Mouse (Mus musculus): ENCODE results near the gene Tmcc1. TPM values are rescaled to one million over a fixed set of nuclear protein-coding genes. Genes with fewer than 3 reads are reported as not detected.
A peak's percentile ranks its signal among the peaks of the same experiment; 100 is the strongest.

Tmcc1 gene
- polyA plus RNA-seq, 1 experiment from 2014 or later = 28.8 TPM

- H3K4me3 ChIP-seq = no peak overlapping the region
- no peaks in the 10 kb centered on the region for H3K27me3 ChIP-seq (replicated peaks)
- no peak overlapping the region for H3K27ac ChIP-seq
- 0 out of 2 replicates have a peak, but pooled peaks cover 6% of the 10 kb centered on the region for H3K4me1 ChIP-seq
- H3K9me3 ChIP-seq = no peaks in the 10 kb centered on the region
- no peak overlapping the region for H3K9ac ChIP-seq
- WGBS = 94% methylated on average over 2 of the region's 2 CpGs
- no peak for ATAC-seq (replicated peaks)
- no peaks in the 10 kb centered on the region for H3K36me3 ChIP-seq (replicated peaks)
- no peak overlapping the region for H3K4me2 ChIP-seq
Measured at GRCm38 (mm10) chr6:116036555-116036954, 156.7 kb downstream of the Tmcc1 start.

GRCm38 (mm10) chr6:116031052-116031451 is 162.2 kb downstream of the Tmcc1 start:
- Histone ChIP-seq H3K4me3 (no peak overlapping the region), H3K27ac (no peak overlapping the region), H3K4me1 (no peaks in the 10 kb centered on the region), H3K36me3 (replicated peaks) (no peaks in the 10 kb centered on the region), H3K9me3 (no peaks in the 10 kb centered on the region), H3K27me3 (replicated peaks) (no peaks in the 10 kb centered on the region), H3K9ac (no peak overlapping the region), H3K4me2 (no peak overlapping the region)
- 93% methylated on average over 5 of the region's 5 CpGs for WGBS
- ATAC-seq (replicated peaks) = no peak

- H3K27me3 ChIP-seq (replicated peaks) = no peaks in the 10 kb centered on the region
- H3K4me1 ChIP-seq = no peaks in the 10 kb centered on the region
- H3K9me3 ChIP-seq = peaks cover 8% of the 10 kb centered on the region
- H3K27ac ChIP-seq = no peak overlapping the region
- no peak overlapping the region for H3K4me3 ChIP-seq
- WGBS = 94% methylated on average over 4 of the region's 4 CpGs
- H3K4me2 ChIP-seq = no peak overlapping the region
- ATAC-seq (replicated peaks) = no peak
- peaks cover 9% of the 10 kb centered on the region for H3K36me3 ChIP-seq (replicated peaks)
- H3K9ac ChIP-seq = no peak overlapping the region
Measured at GRCm38 (mm10) chr6:116024666-116025065, 168.6 kb downstream of the Tmcc1 start.

- ATAC-seq (replicated peaks) = no peak
Measured at GRCm38 (mm10) chr6:116021961-116022485, 171.3 kb downstream of the Tmcc1 start.

GRCm38 (mm10) chr6:116015902-116016301 is 177.4 kb downstream of the Tmcc1 start:
- H3K27ac ChIP-seq = no peak overlapping the region
- no peaks in the 10 kb centered on the region for H3K27me3 ChIP-seq (replicated peaks)
- no peak overlapping the region for H3K9ac ChIP-seq
- H3K36me3 ChIP-seq (replicated peaks) = no peaks in the 10 kb centered on the region
- H3K4me2 ChIP-seq = no peak overlapping the region
- H3K4me3 ChIP-seq = no peak overlapping the region
- H3K9me3 ChIP-seq = no peaks in the 10 kb centered on the region
- WGBS = 91% methylated on average over 3 of the region's 3 CpGs
- H3K4me1 ChIP-seq = no peaks in the 10 kb centered on the region
- ATAC-seq (replicated peaks) = no peak

More at GRCm38 (mm10) chr6:116021961-116022485, 171.3 kb downstream of the Tmcc1 start:
- no peak overlapping the region for H3K4me3 ChIP-seq
- H3K4me1 ChIP-seq = no peaks in the 10 kb centered on the region
- no peaks in the 10 kb centered on the region for H3K27me3 ChIP-seq (replicated peaks)
- peaks cover 9% of the 10 kb centered on the region for H3K36me3 ChIP-seq (replicated peaks)
- H3K9ac ChIP-seq = no peak overlapping the region
- no peak overlapping the region for H3K4me2 ChIP-seq
- WGBS = 86% methylated on average over 9 of the region's 9 CpGs
- H3K9me3 ChIP-seq = peaks cover 8% of the 10 kb centered on the region
- no peak overlapping the region for H3K27ac ChIP-seq

GRCm38 (mm10) chr6:116014111-116014510 is 179.2 kb downstream of the Tmcc1 start:
- Histone ChIP-seq H3K27ac (no peak overlapping the region), H3K36me3 (replicated peaks) (no peaks in the 10 kb centered on the region), H3K9ac (no peak overlapping the region), H3K27me3 (replicated peaks) (no peaks in the 10 kb centered on the region), H3K9me3 (no peaks in the 10 kb centered on the region), H3K4me3 (no peak overlapping the region), H3K4me1 (no peaks in the 10 kb centered on the region), H3K4me2 (no peak overlapping the region)
- WGBS = 91% methylated on average over 6 of the region's 6 CpGs
- no peak for ATAC-seq (replicated peaks)

GRCm38 (mm10) chr6:116013687-116014086 is 179.6 kb downstream of the Tmcc1 start:
- Histone ChIP-seq H3K4me3 (no peak overlapping the region), H3K36me3 (replicated peaks) (no peaks in the 10 kb centered on the region), H3K27ac (no peak overlapping the region), H3K4me1 (no peaks in the 10 kb centered on the region), H3K4me2 (no peak overlapping the region), H3K9me3 (no peaks in the 10 kb centered on the region), H3K27me3 (replicated peaks) (no peaks in the 10 kb centered on the region), H3K9ac (no peak overlapping the region)
- ATAC-seq (replicated peaks) = no peak
- WGBS = 79% methylated on average over 3 of the region's 3 CpGs

GRCm38 (mm10) chr6:116010541-116010940 is 182.7 kb downstream of the Tmcc1 start:
- ATAC-seq (replicated peaks) = peak; percentile 59
- no peaks in the 10 kb centered on the region for H3K4me1 ChIP-seq
- H3K9me3 ChIP-seq = no peaks in the 10 kb centered on the region
- H3K27ac ChIP-seq = no peak overlapping the region
- no peak overlapping the region for H3K9ac ChIP-seq
- H3K4me3 ChIP-seq = no peak overlapping the region
- WGBS = 3% methylated on average over 6 of the region's 6 CpGs
- H3K4me2 ChIP-seq = no peak overlapping the region
- no peaks in the 10 kb centered on the region for H3K36me3 ChIP-seq (replicated peaks)
- no peaks in the 10 kb centered on the region for H3K27me3 ChIP-seq (replicated peaks)

- no peaks in the 10 kb centered on the region for H3K27me3 ChIP-seq (replicated peaks)
- H3K9ac ChIP-seq = no peak overlapping the region
- H3K9me3 ChIP-seq = no peaks in the 10 kb centered on the region
- H3K4me1 ChIP-seq = no peaks in the 10 kb centered on the region
- H3K27ac ChIP-seq = no peak overlapping the region
- no peaks in the 10 kb centered on the region for H3K36me3 ChIP-seq (replicated peaks)
- no peak for ATAC-seq (replicated peaks)
- WGBS = 44% methylated on average over 12 of the region's 12 CpGs
- H3K4me2 ChIP-seq = no peak overlapping the region
- no peak overlapping the region for H3K4me3 ChIP-seq
Measured at GRCm38 (mm10) chr6:116009426-116009825, 183.9 kb downstream of the Tmcc1 start.

- Histone ChIP-seq H3K9me3 (no peaks in the 10 kb centered on the region), H3K4me2 (no peak overlapping the region), H3K27ac (no peak overlapping the region), H3K4me1 (no peaks in the 10 kb centered on the region), H3K9ac (no peak overlapping the region), H3K4me3 (no peak overlapping the region), H3K27me3 (replicated peaks) (no peaks in the 10 kb centered on the region), H3K36me3 (replicated peaks) (no peaks in the 10 kb centered on the region)
- ATAC-seq (replicated peaks) = 0 out of 2 replicates have a peak, but pooled peaks have one; percentile 9
- 19% methylated on average over 8 of the region's 9 CpGs for WGBS
Measured at GRCm38 (mm10) chr6:116007561-116008173, 185.6 kb downstream of the Tmcc1 start.

- no peak for ATAC-seq (replicated peaks)
- 46% methylated on average over 9 of the region's 9 CpGs for WGBS
- Histone ChIP-seq H3K4me3 (no peak overlapping the region), H3K27me3 (replicated peaks) (no peaks in the 10 kb centered on the region), H3K4me2 (no peak overlapping the region), H3K9ac (no peak overlapping the region), H3K4me1 (no peaks in the 10 kb centered on the region), H3K9me3 (no peaks in the 10 kb centered on the region), H3K36me3 (replicated peaks) (no peaks in the 10 kb centered on the region), H3K27ac (peak overlapping the region; percentile 16; the same call in 1 of the 2 replicates)
Measured at GRCm38 (mm10) chr6:116006731-116007130, 186.6 kb downstream of the Tmcc1 start.

GRCm38 (mm10) chr6:116005959-116006288 is 187.4 kb downstream of the Tmcc1 start:
- H3K9me3 ChIP-seq = no peaks in the 10 kb centered on the region
- H3K4me1 ChIP-seq = no peaks in the 10 kb centered on the region
- no peak overlapping the region for H3K9ac ChIP-seq
- no peak overlapping the region for H3K4me3 ChIP-seq
- no peaks in the 10 kb centered on the region for H3K27me3 ChIP-seq (replicated peaks)
- WGBS = 75% methylated on average over 4 of the region's 4 CpGs
- no peaks in the 10 kb centered on the region for H3K36me3 ChIP-seq (replicated peaks)
- no peak overlapping the region for H3K4me2 ChIP-seq
- peak overlapping the region; percentile 16; the same call in 1 of the 2 replicates for H3K27ac ChIP-seq
- no peak for ATAC-seq (replicated peaks)

- H3K4me1 ChIP-seq = no peaks in the 10 kb centered on the region
- no peaks in the 10 kb centered on the region for H3K9me3 ChIP-seq
- H3K9ac ChIP-seq = no peak overlapping the region
- no peak overlapping the region for H3K4me2 ChIP-seq
- H3K36me3 ChIP-seq (replicated peaks) = no peaks in the 10 kb centered on the region
- H3K27ac ChIP-seq = no peak overlapping the region
- H3K27me3 ChIP-seq (replicated peaks) = no peaks in the 10 kb centered on the region
- no peak for ATAC-seq (replicated peaks)
- no peak overlapping the region for H3K4me3 ChIP-seq
- 72% methylated on average over 17 of the region's 17 CpGs for WGBS
Measured at GRCm38 (mm10) chr6:116005275-116005958, 187.9 kb downstream of the Tmcc1 start.
